Mouse (Mus musculus): ENCODE results near the gene Lgals4.

Gene Lgals4

DNA sequence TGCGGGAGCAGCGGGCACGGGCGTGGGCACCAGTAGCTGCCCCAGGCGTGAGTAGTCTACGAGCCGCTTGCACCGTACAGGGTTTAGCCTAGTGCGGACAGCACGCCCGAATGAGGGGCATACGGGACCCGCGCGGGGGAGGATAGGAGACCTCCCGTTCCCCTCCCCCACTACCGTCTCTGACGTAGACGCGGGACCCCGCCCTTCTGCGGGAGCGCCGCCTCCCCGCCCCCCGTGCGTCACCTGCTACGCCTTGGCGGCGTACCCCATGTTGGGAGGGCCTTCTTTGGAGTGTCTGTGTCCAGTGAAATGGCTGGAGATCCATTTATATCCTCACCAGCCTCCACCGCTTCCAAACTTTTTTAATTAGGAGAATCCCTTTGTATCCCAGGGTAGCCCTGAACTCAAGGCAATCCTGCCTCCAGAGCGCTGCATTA lies 24.7 kb upstream of the Lgals4 start:
- peak; percentile 98 for DNase-seq

DNA sequence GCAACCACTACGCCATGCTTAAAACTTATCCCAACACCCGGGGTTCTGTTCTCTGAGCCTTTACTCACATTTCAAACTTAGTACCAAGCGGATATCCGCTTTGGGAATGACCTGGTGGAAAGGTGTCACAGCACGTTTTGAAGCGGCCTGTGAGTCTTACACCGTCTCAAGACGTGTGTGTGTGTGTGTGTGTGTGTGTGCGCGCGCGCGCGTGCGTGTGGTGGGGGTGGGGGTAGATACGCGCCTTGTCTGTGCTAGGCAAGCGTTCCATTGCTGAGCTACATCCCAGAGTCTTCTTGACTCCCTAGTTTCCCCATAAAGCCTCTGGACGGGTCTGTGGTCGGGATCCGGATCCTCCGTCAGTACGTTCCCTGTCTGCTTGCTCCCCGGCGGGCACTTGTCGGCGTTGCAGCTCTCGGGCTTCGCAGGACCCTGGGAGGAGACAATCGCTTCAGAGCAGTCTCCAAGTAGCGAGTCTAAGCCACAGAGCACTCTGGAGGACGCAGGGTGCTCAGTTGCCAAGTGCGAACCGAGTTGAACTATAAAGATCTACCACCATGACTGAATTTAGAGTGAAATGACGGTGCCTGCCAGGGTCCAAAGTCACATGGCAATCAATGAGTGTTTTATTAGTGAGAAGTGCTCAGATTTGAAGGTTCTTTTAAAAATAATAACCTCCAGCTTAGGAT lies 24.1 kb upstream of the Lgals4 start:
- peak; percentile 83 for DNase-seq

DNA sequence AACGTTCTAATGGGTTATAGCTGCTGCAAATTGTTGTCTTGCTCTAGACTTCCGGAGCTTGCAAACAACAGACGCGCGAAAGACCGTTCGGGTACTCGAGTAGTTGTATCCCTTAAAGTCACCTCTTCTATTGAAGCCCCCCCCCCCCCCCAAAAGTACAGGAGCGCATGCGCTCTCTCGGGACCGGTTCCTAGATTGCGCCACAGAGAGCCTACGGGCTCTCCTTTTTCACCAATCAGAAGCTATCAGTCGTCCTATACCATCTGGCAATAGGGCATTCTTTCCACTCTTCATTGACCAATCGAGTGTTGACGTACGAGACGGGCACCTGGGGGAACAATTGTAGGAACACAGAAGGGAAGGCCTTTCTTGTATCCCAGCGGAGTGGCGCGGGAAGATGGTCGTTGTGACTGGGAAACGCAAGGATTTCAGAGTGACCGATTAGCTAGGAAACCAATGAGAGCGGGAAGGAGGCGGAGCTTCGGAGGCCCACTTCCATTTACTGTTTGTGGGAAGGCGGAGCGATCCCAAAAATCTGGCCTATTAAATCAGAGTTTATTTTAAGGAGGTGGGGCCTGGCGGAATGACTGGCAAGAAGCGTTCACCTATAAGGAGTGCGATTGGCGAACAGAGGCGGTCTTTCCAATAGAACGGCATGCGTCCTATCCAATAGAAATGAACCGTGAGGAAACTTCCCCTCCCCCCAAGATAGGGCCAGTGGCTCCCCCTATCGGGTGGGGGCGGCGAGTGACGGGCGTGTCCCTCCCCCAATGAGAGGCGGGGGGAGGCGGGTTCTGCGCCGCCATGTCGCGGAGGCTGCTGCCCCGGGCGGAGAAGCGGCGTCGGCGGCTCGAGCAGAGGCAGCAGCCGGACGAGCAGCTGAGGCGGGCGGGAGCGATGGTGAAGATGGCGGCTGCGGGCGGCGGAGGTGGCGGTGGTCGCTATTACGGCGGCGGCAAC lies 23.3 kb upstream of the Lgals4 start:
- peak; percentile 99 for DNase-seq

DNA sequence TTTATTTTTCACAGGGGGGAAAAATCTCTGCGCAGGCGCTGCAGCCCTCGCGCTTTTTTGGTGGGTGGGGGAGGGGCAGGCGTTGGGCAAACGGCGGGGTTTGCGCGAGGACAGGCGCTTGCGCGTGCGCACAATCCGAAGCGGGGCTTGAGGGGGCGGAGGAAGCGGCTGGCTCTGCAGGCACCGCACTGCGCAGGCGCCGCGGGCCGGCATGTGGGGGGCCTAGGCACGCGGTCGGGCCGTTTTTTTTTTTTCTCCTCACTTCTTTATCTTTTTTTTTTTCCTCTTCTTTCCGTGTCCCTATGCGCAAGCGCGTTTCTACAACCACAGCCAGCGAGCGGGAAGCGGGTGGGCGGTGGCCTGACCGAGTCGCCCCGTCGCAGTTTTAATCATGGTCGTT lies 22.4 kb upstream of the Lgals4 start:
- DNase-seq = peak; percentile 97

DNA sequence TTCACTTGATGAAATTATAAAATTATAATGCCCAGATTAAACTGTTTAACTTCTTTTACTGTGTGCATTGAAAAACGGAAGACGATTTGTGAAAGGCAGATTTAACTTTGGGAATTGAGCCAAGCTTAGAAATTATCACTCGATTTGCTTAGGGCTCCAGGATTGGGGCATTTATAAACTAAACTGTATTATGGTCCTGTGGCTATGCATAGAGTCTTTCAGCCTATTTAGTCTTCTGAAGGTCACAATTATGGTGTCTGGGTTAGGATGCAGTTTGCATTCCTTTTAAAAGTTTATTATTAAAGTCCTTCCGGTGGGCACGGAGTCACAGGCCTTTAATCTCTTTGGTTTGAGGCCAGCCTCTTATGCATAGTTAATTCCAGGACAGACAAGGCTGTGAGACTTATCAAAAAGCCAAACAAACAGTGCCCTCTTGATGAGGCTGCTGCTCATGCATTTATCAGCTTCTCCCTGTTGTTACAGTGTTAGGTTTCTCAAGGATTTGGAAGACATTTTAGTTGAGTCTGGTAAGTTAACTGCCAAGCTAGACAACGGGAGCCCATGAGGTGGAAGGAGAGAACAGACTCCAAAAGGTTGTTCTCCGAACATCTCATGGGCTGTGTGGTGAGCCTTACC lies 21.9 kb upstream of the Lgals4 start:
- no peak for DNase-seq

DNA sequence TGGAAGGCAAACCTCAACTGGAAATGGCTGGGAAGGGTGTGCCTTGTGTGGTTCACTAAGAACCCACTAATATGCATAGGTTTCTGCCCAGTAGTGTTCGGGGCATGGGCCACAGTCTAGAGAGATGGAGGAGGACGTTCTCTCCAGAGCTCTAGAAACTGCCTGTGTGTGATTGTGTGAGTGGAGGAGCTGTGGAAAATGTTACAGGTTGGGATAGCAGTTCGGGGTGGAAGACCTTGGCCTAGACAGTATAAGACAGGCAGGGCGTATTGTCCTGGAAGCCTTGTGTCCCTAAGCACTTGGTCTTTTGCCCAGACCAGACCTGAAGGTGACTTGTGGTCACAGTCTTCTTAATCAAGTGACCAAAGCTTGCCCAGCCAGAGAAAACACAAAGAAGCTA lies 21.2 kb upstream of the Lgals4 start:
- no peak for DNase-seq

DNA sequence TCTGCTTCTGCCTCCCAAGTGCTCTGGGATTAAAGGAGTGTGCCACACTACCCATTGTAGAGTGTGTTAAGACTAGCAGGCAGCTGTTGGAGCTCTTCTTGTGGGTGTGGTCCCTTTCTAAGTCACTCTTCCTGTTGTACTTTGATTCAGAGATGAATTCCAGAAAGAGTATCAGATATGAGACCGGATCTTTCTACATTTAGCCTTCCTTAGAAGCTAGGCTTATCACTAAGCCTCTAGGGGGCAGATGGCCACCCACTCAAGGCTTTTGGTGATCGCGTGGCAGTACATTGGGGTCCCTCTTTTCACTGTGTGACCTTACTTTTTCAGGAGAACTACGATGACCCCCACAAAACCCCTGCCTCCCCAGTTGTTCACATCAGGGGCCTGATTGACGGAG lies 20.7 kb upstream of the Lgals4 start:
- no peak for DNase-seq

DNA sequence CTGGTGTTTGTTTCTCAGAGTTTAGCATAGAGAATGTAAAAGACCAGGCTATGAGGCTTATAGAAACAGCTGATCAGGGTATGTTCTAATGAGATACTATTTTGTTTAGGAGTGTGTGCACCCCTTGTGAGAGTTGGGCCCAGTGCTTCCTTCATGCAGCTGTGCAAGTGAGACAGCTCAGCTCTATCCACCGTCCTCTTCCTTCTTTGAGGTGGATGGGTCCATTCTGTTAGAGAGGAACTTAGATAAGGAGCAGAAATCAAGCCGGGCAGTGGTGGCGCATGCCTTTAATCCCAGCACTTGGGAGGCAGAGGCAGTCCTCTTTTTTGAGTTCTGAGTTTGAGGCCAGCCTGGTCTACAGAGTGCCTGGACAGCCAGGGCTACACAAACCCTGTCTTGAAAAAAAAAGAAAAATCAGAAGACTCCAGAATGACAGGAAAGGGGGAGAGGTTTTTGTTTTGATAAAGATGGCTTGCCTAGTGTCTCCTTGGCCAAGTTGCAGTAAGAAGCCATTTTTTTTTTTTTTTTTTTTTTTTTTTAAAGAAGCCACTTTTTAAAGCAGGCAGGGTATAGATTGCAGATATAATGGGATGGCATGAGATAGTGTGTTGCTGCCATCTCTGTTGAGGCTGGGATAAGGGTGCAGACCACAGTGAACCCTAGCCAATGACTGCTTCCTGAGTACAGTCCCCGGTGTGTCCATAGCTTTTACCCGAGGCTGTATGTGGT lies 19.2 kb upstream of the Lgals4 start:
- DNase-seq = no peak

DNA sequence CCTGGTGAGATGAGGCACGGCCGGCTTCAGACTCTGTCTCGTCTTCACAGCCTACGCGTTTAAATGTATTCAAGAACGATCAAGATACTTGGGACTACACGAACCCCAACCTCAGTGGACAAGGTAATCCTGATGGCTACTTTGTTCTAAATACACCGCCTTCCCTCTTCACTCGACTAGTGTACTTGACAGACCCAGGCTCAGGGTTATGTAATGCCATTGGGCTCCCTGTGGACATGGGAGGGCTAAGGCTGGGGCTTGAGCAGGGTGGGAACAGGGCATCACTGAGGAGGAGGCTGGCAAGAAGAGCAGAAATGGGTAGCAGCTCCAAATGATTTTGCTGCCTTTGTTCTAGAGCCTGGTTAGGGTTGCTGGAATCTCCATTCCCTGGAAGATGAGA lies 18.4 kb upstream of the Lgals4 start:
- DNase-seq = no peak

DNA sequence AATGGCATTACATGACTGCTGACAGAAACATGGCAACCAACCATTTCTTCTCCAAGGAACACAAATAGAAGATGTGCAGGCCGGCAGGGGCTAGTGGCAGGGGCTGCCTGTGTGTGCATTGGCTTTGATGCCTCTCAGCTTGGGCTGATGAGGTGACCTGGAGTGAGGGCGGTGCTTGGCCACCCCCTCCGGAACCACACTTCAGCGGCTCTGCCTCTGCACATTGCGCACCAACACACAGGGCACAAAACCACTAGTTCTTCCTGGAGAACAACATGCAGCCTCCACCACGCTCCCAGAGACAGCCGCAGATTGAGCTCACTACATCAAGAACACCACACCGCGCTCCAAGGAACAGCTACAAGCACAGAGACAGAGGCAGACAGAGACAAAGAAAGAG lies 17.5 kb upstream of the Lgals4 start:
- no peak for DNase-seq

DNA sequence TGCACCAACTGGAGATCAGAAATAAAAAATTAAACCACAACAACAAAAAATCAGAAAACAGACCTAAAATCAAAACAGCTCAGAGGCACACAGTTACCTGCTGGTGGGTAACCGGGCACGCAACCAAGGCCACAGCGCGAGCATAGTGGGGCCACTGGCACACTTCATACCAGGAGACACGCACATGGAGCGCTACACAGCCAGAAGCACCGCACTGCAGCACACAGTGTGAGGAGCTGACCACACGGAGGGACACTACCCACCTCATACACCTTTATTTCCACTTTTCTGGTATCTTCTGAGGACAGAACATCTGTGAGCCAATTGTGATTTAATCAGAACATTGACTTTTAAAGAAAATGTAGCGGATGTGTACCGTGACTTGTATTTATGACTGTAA lies 16.7 kb upstream of the Lgals4 start:
- no peak for DNase-seq

DNA sequence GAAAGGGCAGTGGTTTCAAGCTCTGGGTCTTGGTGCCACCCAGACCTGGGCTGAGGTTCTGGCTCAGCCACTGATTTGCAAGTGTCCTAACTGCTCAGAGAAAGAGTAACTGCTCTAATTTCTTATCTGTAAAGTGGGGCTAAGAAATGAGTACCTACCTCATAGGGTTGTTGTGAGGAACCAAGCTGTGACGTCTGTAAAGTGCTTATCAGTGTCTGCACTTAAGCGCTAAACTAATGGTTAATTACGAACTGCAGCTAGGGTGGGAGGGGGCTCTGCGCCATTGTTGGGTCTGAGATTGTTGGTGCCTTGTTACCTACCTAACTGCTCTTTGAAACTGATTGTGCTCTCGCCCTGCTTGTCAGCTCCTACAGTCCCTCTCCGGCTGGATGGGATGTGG lies 16.1 kb upstream of the Lgals4 start:
- DNase-seq = no peak

DNA sequence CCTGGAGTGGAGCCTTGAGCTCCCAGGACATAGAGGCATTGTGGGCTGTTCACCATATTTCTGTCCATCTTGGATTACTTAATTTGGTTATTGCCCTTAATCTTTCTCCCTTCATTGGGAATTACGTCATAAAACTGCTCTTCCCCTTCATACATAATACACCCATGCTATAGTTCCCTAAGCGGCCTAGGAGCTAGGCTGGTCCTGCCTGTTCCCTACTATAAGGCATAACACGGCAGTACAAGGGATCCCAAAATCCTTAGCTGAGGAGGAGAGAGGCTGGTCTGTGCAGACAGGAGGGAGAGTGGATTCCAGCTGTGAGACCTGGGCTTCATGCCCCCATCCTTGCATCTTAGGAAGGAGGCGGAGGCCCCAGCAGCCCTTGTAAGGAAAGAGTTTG lies 15.7 kb upstream of the Lgals4 start:
- DNase-seq = no peak

DNA sequence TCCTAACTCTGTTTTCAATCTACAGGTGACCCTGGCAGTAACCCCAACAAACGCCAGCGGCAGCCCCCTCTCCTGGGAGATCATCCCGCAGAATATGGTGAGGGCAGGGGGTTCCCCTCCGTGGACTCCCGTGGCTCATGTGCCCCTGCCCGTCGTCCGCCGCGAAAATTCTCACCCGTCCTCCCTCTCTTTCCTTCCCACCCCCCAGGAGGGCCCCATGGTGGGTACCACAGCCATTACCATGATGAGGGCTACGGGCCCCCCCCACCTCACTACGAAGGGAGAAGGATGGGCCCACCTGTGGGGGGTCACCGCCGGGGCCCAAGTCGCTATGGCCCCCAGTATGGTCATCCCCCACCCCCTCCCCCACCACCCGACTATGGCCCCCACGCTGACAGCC lies 15.2 kb upstream of the Lgals4 start:
- DNase-seq = no peak

DNA sequence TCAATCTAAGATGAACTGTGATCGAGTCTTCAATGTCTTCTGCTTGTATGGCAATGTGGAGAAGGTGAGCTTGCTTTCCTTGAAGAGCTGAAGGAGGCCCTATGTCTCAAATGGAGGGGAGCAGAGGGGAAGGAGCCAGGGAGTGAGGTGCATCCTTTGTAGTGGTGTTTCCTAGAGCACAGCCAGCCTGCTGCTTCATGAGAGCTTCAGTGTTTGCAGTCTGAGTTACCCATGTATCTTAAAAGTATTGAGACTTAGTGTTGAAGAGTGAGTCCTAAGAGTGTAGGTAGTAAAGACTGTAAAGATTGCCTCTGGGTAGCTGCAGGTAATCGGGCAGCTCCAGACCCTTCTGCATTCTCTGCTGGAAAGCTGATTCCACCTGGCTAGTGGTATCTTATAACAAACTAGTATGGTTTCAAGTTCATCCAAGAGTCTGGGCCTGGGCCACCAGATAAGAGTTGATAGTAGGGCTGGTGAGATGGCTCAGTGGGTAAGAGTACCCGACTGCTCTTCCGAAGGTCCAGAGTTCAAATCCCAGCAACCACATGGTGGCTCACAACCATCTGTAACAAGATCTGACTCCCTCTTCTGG lies 14.7 kb upstream of the Lgals4 start:
- DNase-seq = no peak

DNA sequence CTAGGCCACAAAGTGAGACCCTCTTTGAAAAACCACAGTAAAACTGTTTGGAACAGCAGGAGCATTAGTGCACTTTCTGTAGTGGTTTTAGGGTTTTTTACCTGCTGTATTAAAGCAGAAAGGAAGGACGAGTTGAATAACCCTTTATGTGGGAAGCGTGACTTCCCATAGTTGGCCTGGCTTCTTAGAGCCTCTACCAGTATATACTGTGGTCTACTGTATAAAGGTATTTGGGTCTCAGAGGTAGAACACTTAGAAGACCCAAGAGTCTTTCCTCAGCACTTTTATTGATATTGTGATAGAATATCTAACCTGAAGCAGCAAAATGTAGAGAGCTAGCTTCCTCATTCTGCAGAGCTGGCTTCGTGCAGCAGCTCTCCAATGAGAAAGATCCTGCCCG lies 14.1 kb upstream of the Lgals4 start:
- DNase-seq = no peak

DNA sequence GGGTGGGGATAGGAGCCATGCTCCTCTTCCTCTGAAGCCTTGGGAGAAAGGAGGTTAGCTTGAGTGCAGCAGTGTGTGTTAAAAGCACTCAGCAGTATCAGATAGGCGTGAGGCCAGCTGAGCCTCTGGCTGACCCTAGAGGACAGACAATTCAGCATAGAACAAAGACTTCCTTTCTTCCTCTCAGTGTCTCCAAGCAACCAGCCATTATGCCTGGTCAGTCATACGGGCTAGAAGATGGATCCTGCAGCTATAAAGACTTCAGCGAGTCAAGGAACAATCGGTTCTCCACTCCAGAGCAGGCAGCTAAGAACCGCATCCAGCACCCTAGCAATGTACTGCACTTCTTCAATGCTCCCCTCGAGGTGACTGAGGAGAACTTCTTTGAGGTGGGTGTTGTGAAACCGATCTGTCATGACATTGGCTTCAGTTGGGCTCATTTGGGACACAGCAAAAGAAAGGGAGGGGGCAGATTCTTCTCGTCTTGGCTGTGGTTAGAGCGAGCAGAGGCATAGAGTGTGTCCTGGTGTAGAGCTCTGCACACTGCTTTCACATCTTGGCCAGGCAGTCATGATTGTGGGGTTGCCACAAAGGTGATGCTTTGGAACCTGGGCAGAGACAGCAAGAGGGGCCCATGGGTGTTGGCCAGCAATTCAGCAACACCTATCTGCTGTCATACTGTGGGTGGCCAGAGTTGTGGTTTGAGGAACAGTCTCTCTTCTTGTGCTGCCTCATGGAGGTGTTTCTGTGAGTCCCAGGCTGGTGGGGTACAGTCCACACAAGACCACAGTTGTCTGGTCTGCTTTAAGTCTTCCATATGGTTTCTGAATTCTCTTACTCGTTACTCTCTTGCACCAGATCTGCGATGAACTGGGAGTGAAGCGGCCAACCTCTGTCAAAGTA lies 13.0 kb upstream of the Lgals4 start:
- DNase-seq = peak; percentile 67

DNA sequence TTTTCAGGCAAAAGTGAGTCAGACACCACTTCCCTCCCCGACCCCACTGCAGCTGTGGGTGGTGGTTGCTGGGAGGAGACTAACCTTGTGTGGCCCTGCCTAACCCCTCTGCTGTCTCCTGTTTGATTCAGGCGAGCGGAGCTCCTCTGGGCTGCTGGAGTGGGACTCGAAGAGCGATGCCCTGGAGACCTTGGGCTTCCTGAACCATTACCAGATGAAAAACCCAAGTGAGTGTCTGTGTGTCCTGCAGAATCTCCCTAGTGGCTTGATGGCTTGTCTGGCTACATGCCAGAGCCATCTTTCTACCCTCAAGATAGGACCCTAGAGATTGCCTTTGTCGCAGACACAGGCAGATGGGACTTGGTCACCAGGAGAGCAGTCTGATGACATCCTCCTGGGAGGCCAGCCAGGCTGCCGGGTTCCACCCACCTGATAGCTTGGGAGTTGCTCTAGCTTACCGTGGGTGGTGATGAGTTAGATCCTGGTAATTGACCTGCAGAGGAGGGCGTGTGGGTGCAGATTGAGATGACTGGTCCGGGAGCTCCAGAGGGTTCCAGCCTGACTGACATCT lies 12.3 kb upstream of the Lgals4 start:
- no peak for DNase-seq

DNA sequence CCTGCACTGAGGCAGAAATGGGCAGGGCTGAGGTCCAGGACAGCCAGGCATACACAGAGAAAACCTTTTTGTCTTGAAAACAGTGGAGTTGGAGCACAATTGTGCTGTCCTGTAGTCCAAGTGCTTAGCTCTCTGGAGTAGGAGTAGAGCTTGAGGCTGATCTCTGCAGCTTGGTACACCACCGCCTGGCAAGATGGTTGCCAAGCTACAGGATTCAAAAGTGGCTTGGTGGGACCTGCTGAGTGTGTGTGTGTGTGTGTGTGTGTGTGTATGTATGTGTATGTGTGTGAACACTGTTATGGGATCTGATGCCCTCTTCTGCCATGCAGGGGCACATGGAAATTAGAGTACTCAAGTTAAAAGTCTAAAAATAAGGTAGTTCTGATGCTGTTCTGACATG lies 11.1 kb upstream of the Lgals4 start:
- DNase-seq = no peak

DNA sequence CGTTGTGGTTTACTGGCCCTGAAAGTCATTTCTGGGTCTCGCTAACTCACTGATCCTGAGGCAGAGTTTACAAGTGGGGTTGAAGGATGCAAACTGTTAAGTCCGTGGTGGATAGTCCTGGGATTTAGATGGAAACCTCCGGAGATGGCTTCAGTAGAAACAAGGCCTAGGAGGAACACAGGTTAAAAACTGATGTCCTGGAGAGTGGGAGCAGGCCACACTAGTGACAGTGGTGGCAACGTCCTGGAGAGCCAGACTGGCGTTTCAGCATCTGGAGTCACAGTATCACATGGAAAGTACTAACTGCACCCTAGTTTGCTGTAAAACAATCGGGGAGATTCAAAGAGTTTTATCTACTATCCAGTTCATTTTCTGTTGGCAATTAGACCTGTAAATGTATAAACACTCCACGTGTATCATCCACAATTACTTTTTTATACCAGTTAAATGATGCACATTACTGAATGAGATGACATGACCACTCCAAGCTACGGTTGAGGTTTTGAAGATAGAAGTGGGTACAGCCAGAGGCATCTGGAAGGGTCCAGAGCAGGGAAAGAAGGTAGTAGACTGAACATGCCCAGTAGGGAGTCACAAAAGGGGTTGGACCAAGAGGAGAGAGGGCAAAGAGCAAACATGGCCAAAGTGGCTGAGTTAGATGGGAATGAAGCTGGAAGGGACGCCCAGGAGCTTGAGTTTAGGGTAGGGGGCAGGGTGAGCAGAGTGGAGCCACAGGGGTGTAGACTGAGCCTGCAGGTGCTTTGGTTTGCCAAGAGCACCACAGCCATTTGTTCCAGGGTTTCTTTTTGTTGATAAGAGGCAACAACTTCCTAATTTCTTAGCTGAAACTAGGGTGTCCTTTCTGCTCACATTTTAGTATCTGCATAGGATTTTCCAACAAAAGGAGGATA lies 10.4 kb upstream of the Lgals4 start:
- no peak for DNase-seq

Data from embryo, embryonic 11 days (tissue).